Mouse (Mus musculus): ENCODE data around the gene Gabbr2. TPM values are rescaled to one million over a fixed set of nuclear protein-coding genes. Genes with fewer than 3 reads are reported as not detected.
"Not testable (repeated sequence)": the region's sequence is repeated elsewhere in the genome, so short reads cannot be mapped to it uniquely, and the experiment has no call there.

The Gabbr2 gene
- polyA plus RNA-seq, 1 experiment from 2014 or later = 0.16 TPM

- peak; percentile 50 for DNase-seq (ENCODE audit: low spot score)
These were observed 327.3 kb downstream of the Gabbr2 start for GRCm38 (mm10) chr4:46664123-46665009.

- no peak for DNase-seq (ENCODE audit: low spot score)
These were observed 330.2 kb downstream of the Gabbr2 start for GRCm38 (mm10) chr4:46661433-46661832.

- DNase-seq (ENCODE audit: low spot score) = no peak
These were observed 332.7 kb downstream of the Gabbr2 start for GRCm38 (mm10) chr4:46658946-46659345.

GRCm38 (mm10) chr4:46657116-46657515 lies 334.6 kb downstream of the Gabbr2 start:
- DNase-seq (ENCODE audit: low spot score) = peak; percentile 84

- DNase-seq (ENCODE audit: low spot score) = no peak
These were observed 335.7 kb downstream of the Gabbr2 start for GRCm38 (mm10) chr4:46655956-46656355.

GRCm38 (mm10) chr4:46655298-46655697 lies 336.4 kb downstream of the Gabbr2 start:
- no peak for DNase-seq (ENCODE audit: low spot score)

GRCm38 (mm10) chr4:46650086-46650753 lies 341.5 kb downstream of the Gabbr2 start, which contains the start of gene Tbc1d2:
TSS of gene Tbc1d2 (minus strand) at chr4:46650209.
- peak; percentile 94 for DNase-seq (ENCODE audit: low spot score)

GRCm38 (mm10) chr4:46649161-46649560 lies 342.5 kb downstream of the Gabbr2 start:
- DNase-seq (ENCODE audit: low spot score) = no peak

GRCm38 (mm10) chr4:46643676-46644112 lies 348.0 kb downstream of the Gabbr2 start:
- DNase-seq (ENCODE audit: low spot score) = no peak

- no peak for DNase-seq (ENCODE audit: low spot score)
These were observed 348.6 kb downstream of the Gabbr2 start for GRCm38 (mm10) chr4:46642924-46643675.

- DNase-seq (ENCODE audit: low spot score) = no peak
These were observed 350.4 kb downstream of the Gabbr2 start for GRCm38 (mm10) chr4:46641283-46641682.

GRCm38 (mm10) chr4:46639866-46640265 lies 351.8 kb downstream of the Gabbr2 start:
- DNase-seq (ENCODE audit: low spot score) = no peak

- not testable (repeated sequence) for DNase-seq (ENCODE audit: low spot score)
These were observed 354.4 kb downstream of the Gabbr2 start for GRCm38 (mm10) chr4:46637250-46637649.

GRCm38 (mm10) chr4:46635702-46636430 lies 355.8 kb downstream of the Gabbr2 start:
- DNase-seq (ENCODE audit: low spot score) = peak; percentile 54

GRCm38 (mm10) chr4:46634881-46635280 lies 356.8 kb downstream of the Gabbr2 start:
- no peak for DNase-seq (ENCODE audit: low spot score)

GRCm38 (mm10) chr4:46633565-46633964 lies 358.1 kb downstream of the Gabbr2 start:
- DNase-seq (ENCODE audit: low spot score) = not testable (repeated sequence)

GRCm38 (mm10) chr4:46632465-46632864 lies 359.2 kb downstream of the Gabbr2 start:
- DNase-seq (ENCODE audit: low spot score) = no peak

GRCm38 (mm10) chr4:46630390-46630789 lies 361.3 kb downstream of the Gabbr2 start:
- no peak for DNase-seq (ENCODE audit: low spot score)

- no peak for DNase-seq (ENCODE audit: low spot score)
These were observed 362.8 kb downstream of the Gabbr2 start for GRCm38 (mm10) chr4:46628873-46629272.

GRCm38 (mm10) chr4:46628081-46628480 lies 363.6 kb downstream of the Gabbr2 start:
- peak; percentile 84 for DNase-seq (ENCODE audit: low spot score)

- no peak for DNase-seq (ENCODE audit: low spot score)
These were observed 366.6 kb downstream of the Gabbr2 start for GRCm38 (mm10) chr4:46625101-46625500.
